Mouse (Mus musculus) bone marrow, adult 2 months (tissue): Measurements from ENCODE around the gene G3bp1. TPM values are rescaled to one million over a fixed set of nuclear protein-coding genes. Genes with fewer than 3 reads are reported as not detected.

Experiments
- H3K27ac ChIP-seq: fragments of 200-500 bp; 2 replicates; pipeline ENCODE4 v1.5.1; 2012; ENCODE audit warnings: low read depth, mild to moderate bottlenecking, control low read depth, inconsistent platforms, low read length; ENCODE audit not compliant: control insufficient read depth, poor library complexity, insufficient read depth
- H3K4me1 ChIP-seq: fragments of 200-500 bp; 2 replicates; pipeline ENCODE4 v1.6.1; 2011; ENCODE audit warnings: low read length; ENCODE audit not compliant: control insufficient read depth, insufficient read depth
- H3K4me3 ChIP-seq: fragments of 200-500 bp; replicated peaks from 2 replicates; pipeline ENCODE3; 2011; ENCODE audit warnings: mild to moderate bottlenecking, low read depth, low read length, control low read depth; ENCODE audit not compliant: control insufficient read depth
- CTCF ChIP-seq: fragments of 200-500 bp; IDR thresholded peaks from 2 replicates; pipeline ENCODE4 v1.5.1; 2011; ENCODE audit warnings: low read length, control low read depth; ENCODE audit not compliant: control insufficient read depth, insufficient read depth
- POLR2A ChIP-seq: fragments of 200-500 bp; IDR thresholded peaks from 2 replicates; pipeline ENCODE4 v1.6.1; 2011; ENCODE audit warnings: low read depth, mild to moderate bottlenecking, control low read depth, low read length, borderline replicate concordance; ENCODE audit not compliant: control insufficient read depth
- WGBS: fragments of 180-500 bp; shearing (Covaris S2); methylation state at CpG from one replicate; pipeline ENCODE4 v1.1.7; 2018; 5-methylcytosine and 5-hydroxymethylcytosine counted together
- polyA plus RNA-seq: library from polyadenylated mRNA; stranded (reverse); fragments of >200 nt; gene quantifications from 2 replicates; pipeline ENCODE4 v1.2.4, GENCODE M21; 2011; ENCODE audit warnings: low replicate concordance; ENCODE audit not compliant: missing spikeins, insufficient read depth, insufficient read length

G3bp1 gene
- polyA plus RNA-seq, 1 experiment = 38.1 TPM

- 76% methylated on average over 4 of the region's 4 CpGs for WGBS
- no peaks in the 10 kb centered on the region; the same call in 1 of the 2 replicates for H3K4me1 ChIP-seq
- H3K27ac ChIP-seq = no peak overlapping the region
- H3K4me3 ChIP-seq = no peak overlapping the region
- TF ChIP-seq POLR2A (no peak), CTCF (no peak)
Measured at GRCm38 (mm10) chr11:55438031-55438430, 31.5 kb upstream of the G3bp1 start.

- TF ChIP-seq POLR2A (no peak), CTCF (no peak)
- H3K4me1 ChIP-seq = no peaks in the 10 kb centered on the region
- WGBS = 81% methylated on average over 5 of the region's 5 CpGs
- no peak overlapping the region for H3K4me3 ChIP-seq
- H3K27ac ChIP-seq = no peak overlapping the region
Measured at GRCm38 (mm10) chr11:55439718-55440117, 29.8 kb upstream of the G3bp1 start.

- TF ChIP-seq CTCF = 0 out of 2 replicates have a peak, but pooled peaks have one; percentile 15
- no peak for TF ChIP-seq POLR2A
- Histone ChIP-seq H3K4me3 (no peak overlapping the region), H3K4me1 (no peaks in the 10 kb centered on the region), H3K27ac (no peak overlapping the region)
- 5% methylated on average over 1 of the region's 1 CpGs for WGBS
Measured at GRCm38 (mm10) chr11:55444772-55445171, 24.7 kb upstream of the G3bp1 start.

- H3K27ac ChIP-seq = no peak overlapping the region
- WGBS = 31% methylated on average over 4 of the region's 4 CpGs
- TF ChIP-seq POLR2A = no peak
- TF ChIP-seq CTCF = peak; percentile 45
- H3K4me3 ChIP-seq = no peak overlapping the region
- no peaks in the 10 kb centered on the region for H3K4me1 ChIP-seq
Measured at GRCm38 (mm10) chr11:55446579-55446978, 22.9 kb upstream of the G3bp1 start.

- no peak overlapping the region for H3K27ac ChIP-seq
- WGBS = 62% methylated on average over 7 of the region's 7 CpGs
Measured at GRCm38 (mm10) chr11:55449531-55449930, 20.0 kb upstream of the G3bp1 start.

GRCm38 (mm10) chr11:55450311-55450710 lies 19.2 kb upstream of the G3bp1 start:
- TF ChIP-seq POLR2A = no peak
- no peak for TF ChIP-seq CTCF
- Histone ChIP-seq H3K4me3 (no peak overlapping the region), H3K27ac (no peak overlapping the region), H3K4me1 (no peaks in the 10 kb centered on the region; the same call in 1 of the 2 replicates)
- WGBS = 51% methylated on average over 4 of the region's 4 CpGs

More at GRCm38 (mm10) chr11:55449531-55449930, 20.0 kb upstream of the G3bp1 start:
- no peak overlapping the region for H3K4me3 ChIP-seq
- no peak for TF ChIP-seq POLR2A
- TF ChIP-seq CTCF = no peak
- H3K4me1 ChIP-seq = no peaks in the 10 kb centered on the region; the same call in 1 of the 2 replicates

- 56% methylated on average over 4 of the region's 4 CpGs for WGBS
Measured at GRCm38 (mm10) chr11:55453640-55454039, 15.8 kb upstream of the G3bp1 start.

GRCm38 (mm10) chr11:55455166-55455565 lies 14.3 kb upstream of the G3bp1 start:
- Histone ChIP-seq H3K4me1 (no peaks in the 10 kb centered on the region; the same call in 1 of the 2 replicates), H3K27ac (no peak overlapping the region), H3K4me3 (no peak overlapping the region)
- TF ChIP-seq POLR2A (no peak), CTCF (no peak)
- WGBS = 50% methylated on average over 2 of the region's 2 CpGs

More at GRCm38 (mm10) chr11:55453640-55454039, 15.8 kb upstream of the G3bp1 start:
- H3K27ac ChIP-seq = no peak overlapping the region
- no peaks in the 10 kb centered on the region; the same call in 1 of the 2 replicates for H3K4me1 ChIP-seq
- H3K4me3 ChIP-seq = no peak overlapping the region
- no peak for TF ChIP-seq CTCF
- TF ChIP-seq POLR2A = no peak

- Histone ChIP-seq H3K4me3 (no peak overlapping the region), H3K4me1 (no peaks in the 10 kb centered on the region; the same call in 1 of the 2 replicates), H3K27ac (no peak overlapping the region)
- 66% methylated on average over 4 of the region's 4 CpGs for WGBS
- TF ChIP-seq CTCF (no peak), POLR2A (no peak)
Measured at GRCm38 (mm10) chr11:55458501-55458900, 11.0 kb upstream of the G3bp1 start.
